Mouse (Mus musculus) heart, postnatal 25 days (tissue): ENCODE data around the gene Thegl. TPM values are rescaled to one million over a fixed set of nuclear protein-coding genes. Genes with fewer than 3 reads are reported as not detected.
"Not testable (repeated sequence)": the region's sequence is repeated elsewhere in the genome, so short reads cannot be mapped to it uniquely, and the experiment has no call there.

Experiments used
- DNase-seq: peaks from one replicate; pipeline ENCODE4 v3.0.0; 2022; ENCODE audit warnings: low spot score
- intact Hi-C: fragments of 180-260 bp; cut with DNase I; formaldehyde crosslinking; loops from one replicate; pipeline ENCODE4 v1.15.1; 2025
- total RNA-seq, 2 experiments: library from RNA; stranded (reverse); gene quantifications; 2 replicates each; pipeline ENCODE4 v1.2.3; 2021

The Thegl gene
- total RNA-seq, 2 experiments from 2014 or later: not detected

DNA sequence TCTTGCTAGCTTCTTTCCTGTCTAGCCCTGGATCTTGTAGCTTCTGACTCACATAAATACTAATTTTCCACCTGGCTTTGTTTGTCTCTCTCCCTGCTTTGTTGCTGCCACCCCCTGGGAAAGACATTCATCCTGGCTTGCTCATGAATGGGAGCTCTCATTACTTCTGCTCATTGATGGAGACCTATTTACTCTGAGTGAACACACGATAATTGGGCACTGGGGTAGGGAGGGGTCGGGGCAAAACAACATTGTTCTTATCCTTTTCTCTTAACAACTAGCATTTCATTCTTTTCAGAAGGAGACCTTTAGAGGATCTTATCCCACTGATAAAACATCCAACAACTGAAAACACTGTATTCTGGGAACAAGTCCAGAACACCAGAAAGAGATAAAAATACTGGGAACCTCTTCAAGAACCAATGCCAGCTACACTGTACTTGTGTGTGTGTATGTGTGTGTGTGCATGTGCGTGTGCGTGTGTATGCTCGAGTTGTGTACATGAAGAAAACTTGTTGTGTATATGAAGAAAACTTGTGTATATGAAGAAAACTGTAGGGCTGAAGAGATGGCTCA lies 74.8 kb downstream of the Thegl start:
- DNase-seq: no peak
- intact Hi-C loops: no loop called here

DNA sequence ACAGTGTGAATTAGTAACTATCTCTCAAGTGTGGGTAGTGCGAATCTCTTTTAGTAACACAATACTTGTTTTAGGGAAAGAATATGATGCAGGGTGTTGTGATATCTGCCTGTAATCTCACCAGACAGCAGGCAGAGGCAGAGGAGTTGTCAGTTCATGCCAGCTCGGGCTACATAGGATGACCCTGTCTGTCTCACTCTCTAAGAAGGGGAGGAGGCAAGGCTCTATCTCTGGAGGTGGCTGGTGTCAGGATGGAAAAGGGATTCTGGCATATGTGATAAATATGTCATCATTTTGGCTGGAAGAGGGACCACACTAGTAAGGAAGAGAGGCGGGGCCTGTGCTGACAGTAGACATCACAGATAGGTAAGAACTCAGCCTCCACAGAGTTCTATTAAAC lies 76.1 kb downstream of the Thegl start:
- intact Hi-C loops: no loop called here
- DNase-seq: no peak

DNA sequence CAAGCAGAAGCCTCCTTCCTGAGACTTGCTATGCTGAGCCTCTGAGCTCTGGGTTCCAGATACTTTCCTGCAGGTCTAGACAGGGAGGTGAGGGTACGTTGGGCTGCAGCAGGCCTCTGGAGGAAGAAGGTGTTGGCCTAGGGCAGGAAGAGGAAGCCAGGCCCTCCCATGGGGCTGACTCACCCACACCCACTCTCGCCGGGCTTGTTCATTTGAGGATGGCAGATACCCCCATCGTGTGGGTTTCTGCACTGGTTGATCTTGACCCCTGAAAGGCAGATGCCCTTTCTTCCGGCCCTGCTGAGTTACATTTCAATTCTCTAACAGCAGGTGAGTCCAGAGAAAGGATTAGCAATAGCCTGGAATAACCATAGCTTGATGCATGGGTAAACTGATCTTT lies 76.7 kb downstream of the Thegl start:
- no peak for DNase-seq
- intact Hi-C loops: no loop called here

DNA sequence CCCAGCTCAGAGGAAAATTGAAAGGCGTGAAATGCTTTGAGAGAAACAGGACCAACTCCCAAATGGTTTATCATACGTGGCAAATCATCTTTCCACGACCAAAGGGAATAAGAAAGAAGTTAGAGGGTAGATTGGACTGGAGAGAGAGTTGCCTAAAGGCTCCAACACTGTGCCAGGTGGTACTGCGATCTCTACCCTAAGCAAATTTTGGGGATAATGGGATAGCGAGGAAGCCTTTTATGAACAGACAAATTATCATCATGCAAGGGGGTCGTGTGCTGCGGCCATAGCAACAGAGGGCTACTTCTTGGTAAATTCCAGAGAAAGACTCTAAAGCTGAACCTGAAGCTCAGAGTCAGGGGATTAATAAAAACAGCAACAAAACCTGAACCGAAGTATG lies 78.1 kb downstream of the Thegl start:
- intact Hi-C loops: no loop called here
- DNase-seq: no peak

DNA sequence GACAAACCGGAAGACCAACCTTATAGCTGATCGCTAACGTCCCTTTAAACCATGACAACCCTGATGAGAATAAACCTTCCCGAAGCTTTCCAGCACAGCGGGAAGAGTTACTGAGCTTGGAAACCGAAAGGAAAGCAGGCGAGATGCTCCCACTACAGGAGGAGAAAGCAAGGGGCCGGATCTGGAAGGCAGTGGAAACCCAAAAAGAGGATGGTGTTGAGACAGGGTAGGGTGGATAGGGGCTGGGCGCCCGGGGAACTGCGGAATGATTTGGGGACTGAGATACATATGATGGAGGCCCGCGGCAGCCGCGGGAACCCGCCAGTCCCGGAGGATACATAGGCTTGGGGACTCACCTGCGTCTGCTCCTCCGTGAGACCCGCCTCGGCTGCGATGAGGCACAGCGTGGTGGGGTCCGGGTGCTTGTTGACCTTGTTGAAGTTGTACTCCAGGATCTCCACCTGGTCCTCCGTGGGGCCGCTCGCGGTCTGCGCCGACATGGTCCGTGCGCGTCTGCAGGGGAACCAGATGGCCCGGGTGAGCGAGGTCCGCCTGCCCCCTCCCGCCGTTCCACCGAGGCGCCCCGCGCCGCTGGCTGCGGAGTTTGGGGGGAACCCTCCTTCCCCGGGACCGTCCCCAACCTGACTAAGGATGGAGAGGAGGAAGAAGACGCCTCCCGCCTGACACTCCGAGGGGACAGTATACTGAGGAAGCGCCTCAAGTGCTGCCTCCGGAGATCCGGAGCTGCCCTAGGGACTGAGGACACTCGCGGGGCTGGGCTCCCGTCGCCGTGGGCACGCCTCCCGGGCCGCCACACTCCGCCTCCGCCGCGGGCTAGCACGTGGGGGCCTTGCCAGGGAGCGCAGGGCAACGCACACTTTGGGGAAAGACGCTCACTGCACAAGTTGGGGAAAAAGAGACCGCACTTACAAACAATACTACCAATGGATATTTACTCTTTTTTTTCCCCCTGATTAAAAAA lies 79.0 kb downstream of the Thegl start:
- intact Hi-C loops: no loop called here
- DNase-seq: peak; percentile 65

DNA sequence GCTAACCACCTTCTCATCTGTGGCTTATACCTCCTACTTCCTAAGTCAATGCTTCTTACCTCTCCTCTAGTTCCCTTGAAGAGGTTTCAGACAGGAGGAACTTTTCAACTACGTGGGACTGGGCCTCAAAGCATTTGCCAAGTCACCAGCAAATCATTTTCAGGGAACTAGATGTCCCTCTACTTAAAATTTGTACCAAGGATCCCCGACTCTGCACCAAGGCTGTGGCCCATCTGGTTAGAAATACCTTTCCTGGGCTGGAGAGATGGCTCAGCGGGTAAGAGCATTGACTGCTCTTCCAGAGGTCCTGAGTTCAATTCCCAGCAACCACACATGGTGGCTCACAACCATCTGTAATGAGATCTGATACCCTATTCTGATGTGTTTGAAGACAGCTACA lies 80.4 kb downstream of the Thegl start:
- not testable (repeated sequence) for DNase-seq
- intact Hi-C loops: loop anchor here (2.0 kb wide), 1 partner anchor 17 kb away; no protein-coding TSS in a partner anchor

DNA sequence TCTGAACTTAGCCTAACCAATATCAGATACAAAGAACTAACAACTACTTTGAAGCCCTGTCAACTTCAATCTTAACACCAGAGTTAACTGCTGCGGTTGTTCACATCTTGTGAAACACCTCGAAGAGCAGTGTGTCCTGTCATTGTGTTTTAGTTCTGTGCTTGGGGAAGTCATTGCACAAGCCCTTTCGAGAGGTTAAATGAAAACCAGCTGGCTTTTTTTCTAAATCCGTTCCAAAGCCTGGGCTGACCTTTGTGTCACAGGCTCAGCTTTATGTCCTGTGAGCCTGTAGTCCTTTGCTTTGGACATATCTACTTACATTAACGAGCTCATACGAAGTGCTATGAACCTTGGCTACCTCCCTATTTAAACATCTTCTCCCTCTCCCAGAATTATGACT lies 81.9 kb downstream of the Thegl start:
- intact Hi-C loops: loop anchor here (2.0 kb wide), 1 partner anchor 15 kb away; no protein-coding TSS in a partner anchor

DNA sequence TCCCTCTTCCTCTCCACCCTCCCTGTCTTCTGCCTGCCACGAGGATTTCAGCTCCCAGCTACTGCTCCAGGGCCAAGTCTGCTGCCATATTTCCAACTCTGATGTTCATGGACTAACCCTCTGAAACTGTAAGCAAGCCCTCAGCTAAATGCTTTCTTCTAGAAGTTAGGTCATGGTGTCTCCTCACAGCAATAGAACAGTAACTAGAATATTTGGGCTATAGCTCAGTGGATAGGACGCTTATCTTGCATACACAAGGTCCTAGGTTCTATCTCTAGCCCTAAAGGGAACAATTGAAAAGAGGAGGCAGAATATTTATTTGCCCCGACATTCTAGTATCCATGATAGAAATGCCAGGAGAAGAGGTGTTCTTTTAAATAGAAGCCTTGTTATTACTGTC lies 83.1 kb downstream of the Thegl start:
- DNase-seq: no peak
- intact Hi-C loops: no loop called here

More for the DNA sequence above, 81.9 kb downstream of the Thegl start:
- DNase-seq: no peak

DNA sequence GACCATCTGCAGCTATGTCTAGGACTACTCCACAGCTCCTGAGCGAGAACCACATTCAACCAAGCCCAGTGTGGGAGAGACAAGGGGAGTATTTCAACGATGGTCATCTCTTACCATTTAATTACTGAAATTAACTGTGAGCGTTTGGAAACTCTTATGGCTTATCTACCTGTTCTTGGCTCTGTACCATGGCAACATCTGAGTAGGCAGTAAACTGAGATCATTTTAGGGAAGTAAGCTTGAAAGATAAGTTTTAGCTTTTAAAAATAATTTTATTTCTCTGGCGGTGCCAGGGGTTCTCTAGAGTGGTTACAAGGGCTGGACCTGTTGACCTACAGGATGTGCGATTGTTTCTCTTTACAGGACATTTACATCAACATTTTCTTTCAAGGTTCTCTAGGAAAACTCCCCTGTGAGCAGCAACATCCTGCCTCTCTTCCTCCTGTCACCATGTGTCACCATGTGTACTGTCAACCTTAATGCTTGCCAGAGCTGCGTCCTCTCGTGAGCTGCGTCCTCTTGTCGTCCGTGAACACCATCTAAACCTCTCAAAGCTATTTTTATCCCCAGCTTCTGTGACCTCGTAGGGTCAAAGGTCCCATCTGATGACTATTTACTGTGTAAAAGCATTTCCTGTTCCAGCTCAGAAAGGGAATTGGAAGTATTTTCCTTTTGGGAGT lies 83.6 kb downstream of the Thegl start:
- intact Hi-C loops: no loop called here
- no peak for DNase-seq

DNA sequence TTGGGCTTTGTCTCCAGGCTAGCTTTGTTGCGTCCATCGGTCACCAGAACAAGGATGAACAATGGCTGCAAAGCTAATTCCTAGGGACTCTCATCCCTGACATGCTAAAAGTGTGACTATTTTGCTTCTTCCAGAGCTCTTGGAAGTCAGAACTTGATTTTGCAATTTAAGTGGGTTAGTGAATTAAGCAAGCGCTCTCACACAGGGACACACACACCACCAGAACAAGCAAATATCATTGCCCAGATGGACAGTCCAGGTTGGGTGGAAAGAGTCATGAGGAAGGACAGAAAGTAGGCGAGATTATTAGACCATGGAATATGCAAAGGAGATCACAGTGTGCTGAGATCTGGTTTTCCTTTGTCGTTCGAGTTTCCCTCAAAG lies 84.2 kb downstream of the Thegl start:
- DNase-seq: no peak
- intact Hi-C loops: no loop called here

DNA sequence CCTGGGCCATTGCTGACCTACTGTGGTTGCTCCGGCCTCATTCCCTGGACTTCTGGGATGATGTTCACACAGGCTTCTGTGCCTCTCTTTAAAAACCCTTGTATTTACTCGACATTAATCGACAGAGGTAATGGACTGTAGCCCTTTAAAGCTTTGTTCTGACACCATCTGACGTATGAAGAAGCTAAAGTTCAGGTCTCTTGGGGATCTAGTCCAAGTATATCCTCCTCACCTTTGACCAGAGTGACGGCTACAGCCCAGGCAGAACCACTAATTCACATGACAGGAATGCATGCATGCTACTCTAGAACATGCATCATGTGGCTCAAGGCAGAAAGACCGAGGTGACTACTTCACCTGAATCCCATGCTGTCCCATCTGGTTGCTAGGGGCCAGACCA lies 84.9 kb downstream of the Thegl start:
- DNase-seq: no peak
- intact Hi-C loops: no loop called here

DNA sequence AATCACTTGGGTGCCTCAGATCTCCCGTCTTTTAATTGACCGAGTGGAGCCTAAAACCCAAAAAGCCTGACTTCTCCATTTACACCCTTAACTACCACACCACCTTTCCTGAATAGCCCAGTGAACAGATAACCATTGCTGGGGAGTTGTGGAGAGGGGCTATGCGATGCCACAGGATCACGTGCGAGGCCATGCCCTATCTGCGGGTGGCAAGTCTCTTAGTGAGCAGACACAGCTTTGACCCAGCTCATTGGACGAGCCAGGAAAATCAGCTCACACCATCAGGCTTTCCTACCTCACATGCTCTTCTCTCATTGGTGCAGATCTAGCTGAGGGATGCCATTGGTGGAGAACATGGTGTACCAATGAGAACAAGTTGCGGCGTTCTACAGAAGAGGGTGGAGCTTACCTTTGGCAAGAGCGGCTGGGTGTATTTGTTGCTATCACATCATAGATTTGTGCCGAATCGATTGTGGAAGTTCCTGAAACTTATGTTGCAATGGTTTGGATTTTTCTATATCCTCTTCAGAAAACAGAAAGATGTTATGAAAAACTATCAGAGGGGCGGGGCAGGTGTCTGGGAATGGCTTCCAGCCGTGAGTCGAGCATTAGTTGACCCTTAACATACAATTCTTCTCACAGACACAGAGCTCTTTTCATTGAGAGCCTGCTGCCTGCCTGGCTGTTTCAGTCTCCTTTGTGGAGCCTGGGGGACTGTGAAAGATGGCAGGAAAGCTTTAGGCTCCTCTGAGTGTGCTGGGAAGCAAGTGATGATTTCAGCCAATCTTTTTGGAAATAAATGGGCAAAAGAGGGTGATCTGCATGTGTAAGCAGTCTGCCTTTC lies 86.9 kb downstream of the Thegl start:
- no peak for DNase-seq
- intact Hi-C loops: no loop called here

DNA sequence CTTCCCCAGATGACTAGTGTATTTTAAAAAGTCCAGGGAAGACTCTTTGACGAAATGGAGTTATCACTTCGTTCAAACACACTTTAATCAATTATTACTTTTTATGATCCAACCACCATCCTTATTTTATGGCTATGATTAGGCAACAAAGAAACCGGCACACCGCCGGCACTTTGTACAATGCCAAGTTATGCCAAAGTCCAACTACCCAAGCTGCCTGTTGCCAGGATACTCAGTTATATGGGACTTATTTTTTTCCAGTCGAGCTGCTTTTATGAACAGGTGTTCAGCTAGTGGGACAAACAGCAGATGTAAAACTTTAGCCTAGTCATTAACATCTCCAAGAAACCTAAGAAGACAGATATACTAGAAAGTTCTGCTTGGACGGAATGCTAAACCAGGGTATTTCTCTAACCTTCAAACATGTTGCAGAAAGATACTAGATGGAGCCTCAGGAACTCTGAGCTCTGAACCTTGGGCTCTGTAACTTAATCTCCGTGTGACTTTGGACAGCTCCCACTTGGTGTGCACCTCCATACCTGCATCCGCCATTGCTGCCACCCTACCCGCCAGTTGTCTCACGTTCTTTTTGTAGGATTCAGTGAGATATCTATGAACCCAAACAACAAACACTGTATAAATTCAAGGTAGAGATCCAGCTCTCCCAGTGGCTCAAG lies 91.5 kb downstream of the Thegl start:
- intact Hi-C loops: no loop called here
- no peak for DNase-seq

DNA sequence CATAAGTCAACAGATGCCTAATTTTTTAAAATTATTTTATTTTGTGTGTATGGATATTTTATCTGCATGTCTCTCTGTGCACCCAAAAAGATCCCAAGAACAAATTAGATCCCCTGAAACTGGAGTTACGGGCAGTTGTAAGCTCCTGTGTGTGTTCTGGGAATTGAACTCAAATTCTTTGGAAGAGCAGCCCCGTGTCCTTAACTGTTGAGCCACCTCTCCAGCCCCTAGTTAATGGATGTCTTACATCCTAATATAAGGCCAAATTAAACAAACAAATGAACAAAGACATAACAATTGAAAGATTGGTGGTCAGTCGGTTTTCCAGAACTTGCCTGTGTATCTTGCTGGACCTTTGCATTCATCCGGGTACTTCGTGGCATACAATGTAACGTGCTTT lies 93.0 kb downstream of the Thegl start:
- no peak for DNase-seq

DNA sequence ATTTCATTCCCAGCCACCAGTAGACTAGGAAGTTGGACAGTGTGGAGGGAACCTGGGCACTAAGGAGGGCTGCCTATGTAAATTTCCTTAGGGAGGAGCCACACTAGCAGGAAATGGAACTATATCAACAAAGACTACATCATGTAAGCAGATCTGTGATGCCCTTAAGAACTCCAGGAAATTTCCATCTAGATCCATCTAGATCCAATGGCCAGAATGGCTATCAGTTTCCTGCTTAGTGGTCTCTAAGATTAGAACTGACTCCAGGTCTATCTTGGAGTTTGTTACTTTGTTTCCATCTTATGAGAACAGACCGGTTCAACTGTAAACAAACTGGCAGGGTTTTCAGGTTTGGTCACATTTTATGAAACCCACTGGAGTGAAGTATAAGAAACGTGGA lies 94.0 kb downstream of the Thegl start:
- no peak for DNase-seq
- intact Hi-C loops: no loop called here

More for the DNA sequence above, 93.0 kb downstream of the Thegl start:
- intact Hi-C loops: no loop called here
